Mouse (Mus musculus) WW6 (cell line): Measurements from ENCODE around the gene Wnt9a.
"Not testable (repeated sequence)": the region's sequence is repeated elsewhere in the genome, so short reads cannot be mapped to it uniquely, and the experiment has no call there.

Source experiments
- DNase-seq: peaks from one replicate; pipeline ENCODE4 v3.0.0-alpha.2; 2013; ENCODE audit warnings: low read depth, low spot score

Wnt9a gene

DNA sequence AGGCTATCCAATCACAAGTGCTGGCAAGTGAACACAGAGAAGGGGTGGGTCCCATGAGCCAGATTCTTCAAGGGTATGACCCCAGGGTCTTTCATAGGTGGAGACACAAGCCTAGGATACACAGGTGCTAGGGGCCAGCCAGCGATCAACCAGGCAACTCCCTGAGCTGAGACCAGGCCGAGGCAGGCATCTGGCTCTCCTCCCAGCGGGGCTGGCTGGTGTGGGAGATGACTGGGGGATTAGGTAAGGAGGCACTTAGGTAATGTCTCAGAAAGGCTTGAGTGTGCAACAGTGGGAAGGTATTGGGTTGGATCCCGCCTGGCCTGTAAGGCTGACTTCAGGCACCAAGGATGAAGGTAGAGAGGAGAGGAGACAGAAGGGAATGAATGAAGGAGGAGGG is 28.4 kb downstream of the Wnt9a start:
- DNase-seq = no peak

GRCm38 (mm10) chr11:59335942-59336341 is 29.2 kb downstream of the Wnt9a start:
- DNase-seq = no peak

GRCm38 (mm10) chr11:59336381-59336780 is 29.7 kb downstream of the Wnt9a start:
- DNase-seq = no peak

DNA sequence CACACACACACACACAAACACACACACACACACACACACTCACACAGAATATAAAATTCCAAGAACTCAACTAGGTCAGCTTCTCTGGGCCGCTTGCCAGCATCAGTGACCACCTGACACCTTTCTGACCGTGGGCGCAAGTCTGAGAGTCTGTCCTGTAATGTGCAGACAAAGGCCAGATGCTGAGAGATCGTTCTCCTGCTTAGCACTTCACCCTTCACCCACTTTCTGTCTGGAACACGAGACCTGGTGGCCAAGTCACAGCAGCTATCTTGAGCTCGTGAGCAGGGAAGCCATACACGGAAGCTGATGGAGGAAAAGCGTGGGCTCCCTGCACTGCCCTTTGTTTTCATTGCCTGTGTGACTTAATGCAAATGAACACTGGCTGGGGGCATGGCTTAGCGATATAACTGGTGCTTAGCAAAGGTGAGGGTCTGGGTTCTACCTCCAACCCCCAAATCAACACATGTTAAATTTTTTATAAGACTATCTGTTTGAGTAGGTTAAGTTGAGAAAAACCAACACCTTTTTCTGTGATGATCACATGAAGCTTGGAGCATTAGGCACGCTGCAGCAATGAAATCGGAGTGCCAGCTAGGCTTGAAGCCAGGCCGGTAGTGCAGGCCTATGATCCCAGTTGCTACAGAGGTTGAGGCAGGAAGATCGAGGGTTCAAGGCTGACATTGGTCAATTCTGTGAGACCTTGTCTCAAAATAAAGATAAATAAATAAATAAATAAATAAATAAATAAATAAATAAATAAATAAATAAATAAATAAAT is 31.4 kb downstream of the Wnt9a start:
- DNase-seq = no peak

DNA sequence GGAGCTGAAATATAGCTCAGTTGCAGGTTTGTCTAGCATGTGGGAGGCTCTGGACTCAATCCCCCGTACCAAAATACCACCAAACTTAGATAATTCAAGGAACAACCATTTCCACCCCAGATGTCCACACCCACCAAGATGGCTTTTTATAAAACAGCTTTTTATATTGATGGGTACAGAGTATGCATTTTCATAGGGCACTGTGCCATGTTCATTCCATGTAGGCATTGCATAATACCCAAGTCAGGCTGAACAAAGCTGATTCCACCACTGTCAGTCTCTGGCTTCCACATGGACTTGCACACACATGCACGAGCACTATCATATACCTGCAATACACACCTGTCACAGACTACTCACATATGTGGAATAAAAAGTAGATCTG is 32.0 kb downstream of the Wnt9a start:
- no peak for DNase-seq

DNA sequence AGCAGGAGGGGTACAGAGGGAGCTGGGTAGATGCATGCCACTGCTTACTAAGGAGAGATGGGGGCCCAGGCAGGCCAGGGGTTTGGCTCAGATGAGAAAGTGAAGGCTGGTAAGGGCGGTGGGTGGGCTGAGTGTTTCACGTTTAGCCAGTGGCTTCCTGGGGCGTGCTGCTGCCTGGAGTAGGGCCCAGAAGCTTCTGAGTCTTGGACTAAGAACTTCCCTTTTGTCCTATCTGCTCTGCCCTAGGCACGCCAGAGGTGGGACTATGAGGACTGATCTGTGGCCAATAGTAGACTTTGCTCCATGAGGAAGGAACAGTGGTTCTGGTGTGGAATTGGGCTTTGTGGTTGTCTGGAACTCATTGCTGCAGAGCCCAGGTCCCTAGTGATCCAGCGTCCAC is 36.2 kb downstream of the Wnt9a start:
- DNase-seq = no peak

DNA sequence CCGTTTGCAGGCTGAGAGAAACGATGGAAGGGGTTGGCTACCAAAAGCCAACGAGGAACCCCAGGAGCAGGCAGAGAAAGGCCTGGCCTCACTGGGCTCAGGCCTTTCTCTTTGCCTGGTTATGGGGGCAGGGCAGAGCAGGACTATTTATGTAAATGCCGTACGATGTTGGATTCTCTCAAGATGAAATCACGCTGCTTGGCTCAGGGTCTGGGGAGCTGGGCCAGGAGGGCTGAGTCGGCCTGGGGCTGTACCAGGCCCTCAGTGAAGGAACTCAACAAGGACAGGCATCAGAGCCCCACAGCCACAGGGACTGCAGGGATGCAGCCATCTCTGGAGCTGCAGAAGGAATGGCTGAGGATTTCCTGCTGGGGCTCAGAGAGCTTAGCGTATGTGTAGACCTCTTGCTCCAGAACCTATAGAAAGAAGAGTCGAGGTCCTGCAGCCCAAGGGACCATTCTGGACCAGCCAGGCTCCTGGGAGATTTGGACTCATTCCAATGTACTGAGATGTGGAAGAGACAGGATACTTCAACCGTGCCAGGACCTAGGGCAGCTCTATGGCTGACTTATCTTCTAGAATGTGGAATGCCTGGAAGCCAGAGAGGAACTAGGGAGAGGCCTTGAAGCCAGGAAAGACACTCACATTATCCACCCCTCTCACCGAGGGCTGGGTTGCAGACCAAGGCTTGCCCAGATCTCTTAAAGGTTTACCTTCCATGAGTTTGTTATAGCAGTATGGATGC is 39.6 kb downstream of the Wnt9a start:
- no peak for DNase-seq

GRCm38 (mm10) chr11:59350326-59350725 is 43.6 kb downstream of the Wnt9a start:
- no peak for DNase-seq

GRCm38 (mm10) chr11:59354793-59355192 is 48.1 kb downstream of the Wnt9a start:
- no peak for DNase-seq

GRCm38 (mm10) chr11:59356874-59357289 is 50.2 kb downstream of the Wnt9a start:
- no peak for DNase-seq

DNA sequence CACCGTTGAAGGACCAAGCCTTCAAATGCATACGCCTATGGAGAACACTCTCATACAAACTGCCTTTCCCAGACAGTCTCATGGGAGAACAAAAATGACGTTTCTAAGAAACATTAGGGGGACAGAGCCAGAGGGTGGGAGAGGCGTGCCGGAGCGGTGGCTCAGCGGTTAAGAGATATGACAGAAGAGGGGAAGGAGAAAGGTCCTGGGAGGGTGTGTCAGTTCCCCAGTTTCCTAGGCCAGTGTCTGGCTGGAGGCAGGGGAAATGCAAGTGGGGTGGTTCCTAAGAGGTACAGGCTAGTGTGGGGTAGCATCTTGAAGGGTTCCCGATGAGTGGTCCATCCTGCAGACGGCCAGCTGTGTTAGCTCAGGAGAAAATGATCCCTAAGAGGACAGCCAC is 54.6 kb downstream of the Wnt9a start:
- no peak for DNase-seq

DNA sequence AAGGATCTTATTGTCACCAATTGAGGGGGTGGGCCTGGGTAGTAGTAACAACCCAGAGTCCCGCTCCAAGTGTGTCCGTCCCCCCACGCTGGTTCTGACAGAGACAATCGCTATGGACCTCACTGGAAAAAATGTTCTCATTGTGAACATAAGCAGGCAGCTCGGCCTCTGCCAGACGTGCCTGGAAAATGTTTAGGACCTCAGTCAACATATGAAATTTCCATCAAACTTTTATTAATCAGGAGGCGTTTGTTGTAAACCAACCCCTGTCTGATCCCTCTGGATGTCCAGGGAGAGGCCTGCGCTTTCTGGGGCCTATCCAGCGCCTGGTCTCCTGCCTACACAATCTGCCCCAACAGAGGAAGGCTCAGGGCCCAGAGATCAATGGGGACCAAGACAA is 57.3 kb downstream of the Wnt9a start:
- DNase-seq = no peak

DNA sequence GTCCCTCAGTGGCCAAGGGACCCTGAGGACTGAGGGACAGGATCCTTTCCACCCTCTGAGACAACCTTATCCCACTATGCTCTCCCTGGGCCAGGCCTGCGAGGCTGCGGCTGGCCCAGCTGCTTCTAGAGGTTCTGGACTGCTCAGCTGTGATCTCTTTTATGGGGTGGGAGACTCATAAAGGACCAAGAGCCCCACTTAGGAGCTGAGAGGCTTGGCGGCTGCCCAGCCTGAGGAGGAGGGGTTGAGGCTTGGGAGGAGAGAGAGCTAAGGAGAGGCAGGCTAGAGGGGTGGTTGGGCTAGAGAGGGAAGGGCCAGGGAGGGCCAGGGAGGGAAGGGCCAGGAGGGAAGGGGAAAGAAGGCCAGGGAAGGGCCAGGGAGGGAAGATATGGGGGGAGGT is 57.7 kb downstream of the Wnt9a start:
- no peak for DNase-seq

DNA sequence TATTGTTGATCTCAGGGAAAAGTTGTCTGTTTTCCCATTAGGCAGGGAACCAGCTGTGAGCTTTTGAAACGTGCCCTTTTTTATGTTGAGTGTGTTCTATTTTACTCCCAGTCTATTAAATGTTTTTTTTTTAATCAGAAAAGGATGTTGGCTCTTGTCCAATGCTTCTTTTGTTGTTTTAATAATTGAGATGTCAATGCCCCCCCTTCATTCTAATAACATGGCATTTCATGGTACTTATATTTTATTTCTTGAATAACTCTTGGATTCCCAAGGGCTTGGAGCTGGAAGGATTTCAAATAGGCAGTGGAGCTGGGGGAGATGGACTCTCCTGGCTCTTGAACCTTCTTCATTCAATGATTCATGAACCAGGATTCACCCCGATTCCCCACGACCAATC is 59.3 kb downstream of the Wnt9a start:
- DNase-seq = no peak

GRCm38 (mm10) chr11:59366633-59367032 is 59.9 kb downstream of the Wnt9a start:
- DNase-seq = peak; percentile 36

- not testable (repeated sequence) for DNase-seq
These were observed 61.2 kb downstream of the Wnt9a start for GRCm38 (mm10) chr11:59367955-59368354.

DNA sequence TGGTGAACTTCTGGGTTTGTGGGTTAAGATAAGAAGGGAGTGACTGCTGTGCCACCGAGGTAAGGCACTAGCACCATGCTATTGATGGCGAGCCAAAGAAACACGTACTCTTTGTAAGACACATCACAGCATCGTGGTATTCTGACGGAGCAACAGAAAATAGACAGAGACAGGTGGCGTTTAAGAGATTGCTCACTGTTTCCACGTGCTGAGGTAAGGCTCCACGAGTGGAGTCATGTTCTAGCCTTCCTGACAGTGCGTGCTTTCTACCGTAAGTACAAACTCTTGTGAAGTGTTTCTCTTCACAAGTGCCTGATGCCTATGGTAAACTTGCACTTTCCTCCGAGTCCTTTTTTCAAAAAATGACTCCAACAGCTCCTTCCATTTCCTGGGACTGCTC is 63.1 kb downstream of the Wnt9a start:
- DNase-seq = no peak

DNA sequence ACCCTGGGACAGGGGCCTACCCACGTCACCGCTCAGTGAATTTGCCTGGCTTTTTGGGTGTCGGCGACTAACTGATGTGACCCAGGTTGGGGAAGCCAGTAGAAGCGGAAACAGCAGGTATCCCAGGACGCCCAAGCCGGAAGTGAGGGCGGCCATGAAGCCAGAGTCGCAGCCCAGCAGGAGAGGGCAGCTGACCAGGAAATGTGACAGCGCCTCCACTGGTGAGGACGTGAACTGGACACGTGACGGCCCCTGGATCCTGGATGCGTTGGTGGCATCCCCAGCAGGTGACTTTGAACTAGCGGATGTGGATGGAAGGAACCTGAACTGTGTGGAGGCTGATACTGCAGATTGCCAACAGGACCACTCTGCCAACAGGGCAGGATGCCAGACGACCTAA is 68.7 kb downstream of the Wnt9a start, which contains the start of gene Prss38:
TSS of gene Prss38 (minus strand) at position 183 of the 400 bp plus-strand sequence.
- peak; percentile 46 for DNase-seq

DNA sequence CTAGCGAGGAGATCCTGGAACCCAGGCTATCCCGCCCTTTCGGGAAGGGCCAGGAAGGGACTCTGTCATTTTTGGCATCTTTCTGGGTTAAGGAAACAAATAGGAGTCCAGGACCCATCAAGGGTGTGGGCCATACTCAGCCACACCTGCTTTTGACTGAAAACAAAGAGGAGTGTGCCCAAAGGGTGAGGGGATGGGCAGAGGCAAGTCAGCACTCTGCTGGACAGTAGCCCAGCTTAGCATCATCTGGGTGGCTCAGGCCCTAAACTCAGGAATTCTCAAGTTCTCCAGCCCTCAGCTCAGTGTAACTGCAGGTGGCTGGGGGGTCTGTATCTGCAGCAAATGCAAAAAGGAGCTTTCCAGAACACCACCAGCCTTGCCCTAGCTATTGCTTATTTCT is 71.3 kb downstream of the Wnt9a start:
- no peak for DNase-seq

DNA sequence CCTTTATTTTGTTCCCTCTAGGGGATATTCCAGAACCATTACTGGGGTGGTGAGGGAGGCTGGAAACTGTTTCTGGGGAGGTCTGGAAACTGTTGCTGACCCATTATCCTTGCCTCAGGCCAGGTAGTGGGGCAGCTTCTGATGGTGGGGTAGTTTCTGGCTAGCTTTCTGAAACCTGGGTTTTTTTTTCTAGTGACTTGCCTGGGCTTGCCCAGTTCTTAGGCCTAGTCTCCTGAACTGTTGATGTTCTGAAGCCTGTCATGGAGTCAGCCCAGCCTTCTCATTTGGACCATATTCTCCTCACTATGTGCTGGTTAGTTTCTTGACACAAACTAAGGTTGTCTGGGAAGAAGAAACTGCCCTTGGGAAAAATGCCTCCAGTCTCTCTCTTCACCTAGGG is 72.8 kb downstream of the Wnt9a start:
- DNase-seq = no peak
